1 mouse cellular context compared by ENCODE assay signal in the genomic region with DNA sequence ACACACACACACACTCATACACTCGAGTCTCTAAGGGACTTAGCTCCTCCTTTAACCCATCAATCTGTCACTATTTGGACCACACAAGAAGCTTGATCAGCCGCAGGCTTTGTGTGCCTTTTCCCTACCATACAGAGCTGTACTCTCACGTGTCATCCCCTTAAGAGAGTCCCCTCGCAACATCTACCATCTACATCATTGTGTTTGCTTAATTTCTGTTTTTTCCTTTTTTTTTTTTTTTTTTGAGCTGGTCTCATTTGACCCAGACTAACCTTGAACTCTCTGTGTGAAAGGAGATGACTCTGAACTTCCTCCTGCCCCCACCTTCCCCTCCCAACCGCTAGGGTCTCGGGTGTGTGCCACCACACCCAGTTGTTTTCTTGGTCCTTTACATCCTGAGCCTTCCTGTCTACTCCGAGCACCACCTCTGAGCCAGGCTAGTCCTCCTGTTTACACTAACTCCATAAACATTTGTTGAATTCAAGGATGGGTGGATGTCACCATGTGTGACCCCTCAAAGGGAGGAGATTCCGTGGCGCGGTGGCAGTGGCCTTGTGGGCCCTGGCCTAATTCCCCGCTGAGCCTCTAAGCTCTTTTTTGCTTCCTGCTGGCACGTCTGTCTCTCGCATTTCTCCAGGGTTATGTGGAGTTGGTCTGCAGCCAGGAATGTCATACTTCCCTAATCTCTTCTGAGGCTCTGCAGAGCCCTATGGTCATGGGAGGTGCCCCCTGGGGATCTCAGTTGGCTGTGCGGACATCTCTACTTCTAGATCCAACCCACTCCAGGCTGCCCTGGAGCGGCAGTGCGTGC.
TF ChIP-seq lines count a peak whose summit lies in the region.

No protein-coding gene starts in this region.

TF ChIP-seq in MEL, 35 proteins besides CTCF, POLR2A, EP300 and RAD21 (continued from another document):
- TF ChIP-seq MXI1 (IDR thresholded peaks at IDR 0.05; ENCODE audit: low read depth, low read length) (peak; percentile 49; the same call in 1 of the 2 replicates), HCFC1 (IDR thresholded peaks at IDR 0.05; ENCODE audit: low read depth, low read length) (peak; percentile 28; the same call in 1 of the 2 replicates), ZKSCAN1 (IDR thresholded peaks at IDR 0.05; ENCODE audit: low read depth, low read length) (peak; percentile 51; the same call in 1 of the 2 replicates), MAZ (IDR thresholded peaks at IDR 0.05; ENCODE audit: low read depth, low read length) (0 out of 2 replicates have a peak, but pooled peaks have one; percentile 60)
